Mouse (Mus musculus): ENCODE data around the gene Lrrc51. TPM values are rescaled to one million over a fixed set of nuclear protein-coding genes. Genes with fewer than 3 reads are reported as not detected.

Gene Lrrc51
- polyA plus RNA-seq, 1 experiment from 2014 or later, result 7.0 TPM

DNA sequence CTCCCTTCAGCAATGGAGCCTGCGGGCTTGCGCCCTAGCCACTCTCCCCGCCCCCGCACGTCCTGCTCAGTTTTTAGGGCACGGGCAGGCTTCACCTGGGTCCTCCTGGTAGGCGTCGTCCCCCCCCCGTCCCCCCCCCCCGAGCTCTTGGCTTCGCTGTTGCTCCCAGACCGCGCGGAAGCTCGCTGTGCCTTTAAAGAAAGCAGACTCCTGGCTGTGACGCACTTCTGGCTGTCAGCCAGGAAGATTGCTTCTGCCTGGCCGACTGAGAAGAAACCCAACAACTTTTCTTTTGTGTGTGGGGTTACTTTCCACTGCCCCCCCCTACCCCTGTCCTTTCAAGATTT is 36.7 kb upstream of the Lrrc51 start:
- peak; percentile 78 for ATAC-seq (ENCODE audit: low FRiP score, low TSS enrichment)

DNA sequence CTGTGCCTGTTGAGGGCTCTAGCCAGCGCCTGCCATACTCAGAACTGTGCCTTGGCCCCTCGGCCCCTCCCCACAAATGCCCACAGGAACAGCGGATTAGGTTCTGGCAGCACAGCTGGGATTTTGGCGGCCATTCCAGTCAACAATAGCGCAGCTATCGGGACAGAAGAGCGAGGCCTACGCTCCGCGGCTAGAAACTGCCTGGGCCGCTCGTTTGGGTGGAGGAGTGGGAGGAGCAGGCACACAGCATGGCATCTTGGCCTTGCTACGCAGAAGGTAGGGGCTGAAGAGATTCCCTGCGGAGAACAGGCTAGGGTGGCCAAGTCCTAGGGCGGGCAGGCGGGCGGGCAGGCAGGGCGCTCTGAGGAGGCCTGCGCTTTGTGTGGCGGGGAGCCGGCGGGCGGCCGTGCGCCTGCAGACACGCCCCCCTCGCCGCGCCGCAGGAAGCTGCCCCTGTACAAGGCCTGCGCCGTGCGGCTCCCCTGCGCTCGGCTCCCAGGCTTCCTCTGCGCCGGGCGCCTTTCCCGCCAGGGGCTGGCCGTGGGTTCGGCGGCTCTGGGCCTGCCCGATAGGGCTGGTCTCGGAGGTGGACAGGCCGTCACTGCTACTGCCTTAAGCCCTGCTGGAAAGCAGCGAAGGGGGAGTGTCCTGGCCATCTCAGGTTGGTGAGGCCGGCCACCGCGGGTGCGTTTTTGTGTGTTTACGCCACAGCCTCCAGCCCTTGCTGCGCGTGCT is 36.2 kb upstream of the Lrrc51 start:
- H3K27ac ChIP-seq (replicated peaks), result peak overlapping the region; percentile 100
- no peaks in the 10 kb centered on the region for H3K27me3 ChIP-seq (ENCODE audit: control insufficient read depth, insufficient read depth, low read length)
- no peaks in the 10 kb centered on the region for H3K36me3 ChIP-seq (ENCODE audit: control insufficient read depth, insufficient read depth, low read length)
- no peak for TF ChIP-seq EP300 (optimal IDR thresholded peaks at IDR 0.05)
- no peaks in the 10 kb centered on the region for H3K9me3 ChIP-seq (ENCODE audit: control insufficient read depth, low read length)
- DNase-seq (ENCODE audit: low spot score) (peak; percentile 89), ATAC-seq (ENCODE audit: low FRiP score, low TSS enrichment) (peak; percentile 86)
- peak overlapping the region; percentile 82 for H3K4me2 ChIP-seq (replicated peaks; ENCODE audit: low read depth)
- WGBS, result under 1% methylated on average over 47 of the region's 53 CpGs
- H3K4me3 ChIP-seq (ENCODE audit: low read depth, low read length), result peak overlapping the region; percentile 72
- peak overlapping the region; percentile 84 for H3K9ac ChIP-seq (ENCODE audit: low read length)
- H3K4me1 ChIP-seq (replicated peaks; ENCODE audit: control insufficient read depth, insufficient read depth), result peaks cover 3% of the 10 kb centered on the region; the same call in 1 of the 2 replicates

More for the DNA sequence above, 36.7 kb upstream of the Lrrc51 start:
- no peaks in the 10 kb centered on the region for H3K27me3 ChIP-seq (ENCODE audit: control insufficient read depth, insufficient read depth, low read length)
- peak overlapping the region; percentile 84 for H3K9ac ChIP-seq (ENCODE audit: low read length)
- under 1% methylated on average over 15 of the region's 17 CpGs for WGBS
- H3K27ac ChIP-seq (replicated peaks), result peak overlapping the region; percentile 100
- H3K4me2 ChIP-seq (replicated peaks; ENCODE audit: low read depth), result peak overlapping the region; percentile 82
- DNase-seq (ENCODE audit: low spot score), result peak; percentile 95
- H3K36me3 ChIP-seq (ENCODE audit: control insufficient read depth, insufficient read depth, low read length), result no peaks in the 10 kb centered on the region
- H3K9me3 ChIP-seq (ENCODE audit: control insufficient read depth, low read length), result no peaks in the 10 kb centered on the region
- no peak for TF ChIP-seq CTCF (IDR thresholded peaks at IDR 0.05; ENCODE audit: low read depth)
- TF ChIP-seq EP300 (optimal IDR thresholded peaks at IDR 0.05), result no peak
- H3K4me1 ChIP-seq (replicated peaks; ENCODE audit: control insufficient read depth, insufficient read depth), result peaks cover 3% of the 10 kb centered on the region; the same call in 1 of the 2 replicates
- peak overlapping the region; percentile 72 for H3K4me3 ChIP-seq (ENCODE audit: low read depth, low read length)

DNA sequence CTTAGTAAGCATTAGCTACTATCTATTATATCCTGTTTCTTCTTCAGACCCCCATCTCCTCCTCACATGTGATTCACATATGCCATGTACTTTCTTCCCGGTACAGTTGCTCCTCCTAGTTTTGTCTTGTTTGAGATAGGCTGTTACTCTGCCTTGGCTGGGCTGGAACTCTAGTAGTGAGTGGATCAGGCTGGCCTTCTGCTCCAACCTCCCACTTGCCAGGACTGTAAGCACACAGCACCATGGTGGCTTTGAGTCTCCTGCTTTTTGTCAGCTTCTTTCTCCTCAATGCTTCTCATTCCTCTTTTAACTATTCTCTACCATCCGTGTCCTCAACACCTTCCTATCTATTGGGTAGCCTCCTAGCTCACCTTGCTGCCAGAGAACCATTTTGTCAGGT is 35.1 kb upstream of the Lrrc51 start:
- no peak overlapping the region for H3K9ac ChIP-seq (ENCODE audit: low read length)
- ATAC-seq (ENCODE audit: low FRiP score, low TSS enrichment), result no peak
- 43% methylated on average over 2 of the region's 2 CpGs for WGBS
- H3K9me3 ChIP-seq (ENCODE audit: control insufficient read depth, low read length), result no peaks in the 10 kb centered on the region
- no peak overlapping the region; the same call in 1 of the 2 replicates for H3K4me2 ChIP-seq (replicated peaks; ENCODE audit: low read depth)
- 0 out of 2 replicates have a peak overlapping the region, but pooled peaks have one; percentile 24 for H3K27ac ChIP-seq (replicated peaks)
- H3K27me3 ChIP-seq (ENCODE audit: control insufficient read depth, insufficient read depth, low read length), result no peaks in the 10 kb centered on the region
- H3K36me3 ChIP-seq (ENCODE audit: control insufficient read depth, insufficient read depth, low read length), result no peaks in the 10 kb centered on the region
- H3K4me1 ChIP-seq (replicated peaks; ENCODE audit: control insufficient read depth, insufficient read depth), result no peaks in the 10 kb centered on the region; the same call in 1 of the 2 replicates
- no peak overlapping the region for H3K4me3 ChIP-seq (ENCODE audit: low read depth, low read length)
- DNase-seq (ENCODE audit: low spot score), result no peak
- TF ChIP-seq EP300 (optimal IDR thresholded peaks at IDR 0.05) (no peak), CTCF (IDR thresholded peaks at IDR 0.05; ENCODE audit: low read depth) (no peak)

DNA sequence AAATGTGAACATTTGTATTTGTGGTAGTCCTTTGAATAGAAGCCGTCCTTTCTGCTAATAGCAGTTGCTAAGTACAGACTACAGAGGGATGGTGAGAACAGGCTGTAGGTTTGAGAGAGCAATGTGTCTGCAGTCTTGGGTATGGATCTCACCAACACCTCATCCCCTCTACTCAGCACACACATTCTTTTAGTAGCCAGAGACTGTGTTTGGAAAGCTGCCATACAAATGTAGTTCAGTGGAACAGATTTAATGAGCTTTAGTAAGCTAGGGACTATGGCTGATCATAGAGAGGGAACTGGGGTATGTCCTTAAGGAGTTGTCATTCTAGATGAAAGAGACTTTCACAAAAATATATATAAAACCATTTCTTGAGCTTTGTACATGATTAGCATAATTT is 33.6 kb upstream of the Lrrc51 start:
- no peak for TF ChIP-seq CTCF (IDR thresholded peaks at IDR 0.05; ENCODE audit: low read depth)
- no peak for TF ChIP-seq EP300 (optimal IDR thresholded peaks at IDR 0.05)
- Histone ChIP-seq H3K27ac (replicated peaks) (no peak overlapping the region), H3K9ac (ENCODE audit: low read length) (no peak overlapping the region), H3K4me2 (replicated peaks; ENCODE audit: low read depth) (no peak overlapping the region), H3K9me3 (ENCODE audit: control insufficient read depth, low read length) (no peaks in the 10 kb centered on the region), H3K27me3 (ENCODE audit: control insufficient read depth, insufficient read depth, low read length) (no peaks in the 10 kb centered on the region), H3K36me3 (ENCODE audit: control insufficient read depth, insufficient read depth, low read length) (no peaks in the 10 kb centered on the region), H3K4me1 (replicated peaks; ENCODE audit: control insufficient read depth, insufficient read depth) (no peaks in the 10 kb centered on the region), H3K4me3 (ENCODE audit: low read depth, low read length) (no peak overlapping the region)
- ATAC-seq (ENCODE audit: low FRiP score, low TSS enrichment) (no peak), DNase-seq (ENCODE audit: low spot score) (no peak)
- WGBS, result 76% methylated on average over 1 of the region's 1 CpGs

DNA sequence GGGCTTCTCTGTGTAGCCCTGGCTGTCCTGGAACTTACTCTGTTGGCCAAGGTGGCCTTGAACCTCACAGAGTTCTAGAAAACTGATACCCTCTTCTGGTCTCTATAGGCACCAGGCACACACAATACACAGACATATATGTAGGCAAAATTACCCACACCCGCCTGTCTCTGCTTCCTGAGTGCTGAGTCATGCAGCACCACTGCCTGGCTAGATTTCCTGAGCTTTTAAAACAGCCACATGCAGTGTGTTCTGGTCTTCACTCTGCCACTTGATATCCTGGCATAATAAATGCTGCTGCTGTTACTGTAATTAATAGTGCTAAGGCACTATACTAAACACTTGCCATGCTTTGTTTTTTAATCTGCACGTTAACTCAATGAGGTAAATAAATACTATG is 31.9 kb upstream of the Lrrc51 start:
- Histone ChIP-seq H3K27me3 (ENCODE audit: control insufficient read depth, insufficient read depth, low read length) (no peaks in the 10 kb centered on the region), H3K36me3 (ENCODE audit: control insufficient read depth, insufficient read depth, low read length) (no peaks in the 10 kb centered on the region), H3K27ac (replicated peaks) (no peak overlapping the region), H3K9me3 (ENCODE audit: control insufficient read depth, low read length) (no peaks in the 10 kb centered on the region), H3K9ac (ENCODE audit: low read length) (no peak overlapping the region), H3K4me3 (ENCODE audit: low read depth, low read length) (no peak overlapping the region), H3K4me1 (replicated peaks; ENCODE audit: control insufficient read depth, insufficient read depth) (no peaks in the 10 kb centered on the region), H3K4me2 (replicated peaks; ENCODE audit: low read depth) (no peak overlapping the region)
- no peak for DNase-seq (ENCODE audit: low spot score)
- 40% methylated on average over 2 of the region's 2 CpGs for WGBS
- TF ChIP-seq CTCF (IDR thresholded peaks at IDR 0.05; ENCODE audit: low read depth), result no peak
- no peak for TF ChIP-seq EP300 (optimal IDR thresholded peaks at IDR 0.05)
- no peak for ATAC-seq (ENCODE audit: low FRiP score, low TSS enrichment)

DNA sequence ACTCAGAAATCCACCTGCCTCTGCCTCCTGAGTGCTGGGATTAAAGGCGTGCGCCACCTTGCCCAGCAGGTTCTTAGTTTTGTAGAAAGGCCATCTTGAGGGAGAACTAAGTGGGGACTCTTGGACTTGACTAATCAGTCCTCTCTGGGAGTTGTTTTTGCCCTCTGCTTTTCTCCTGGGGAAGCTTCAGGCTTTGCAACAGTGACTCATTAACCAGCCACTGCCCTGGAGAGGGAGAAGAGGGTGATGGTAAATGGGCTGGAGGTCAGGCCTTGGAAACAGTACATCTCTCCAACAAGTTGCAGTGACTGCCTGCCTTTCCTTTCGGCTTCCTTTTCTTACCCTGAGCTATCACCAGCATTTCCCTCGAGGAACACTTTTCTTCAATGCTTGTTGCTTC is 30.9 kb upstream of the Lrrc51 start:
- H3K9ac ChIP-seq (ENCODE audit: low read length), result no peak overlapping the region
- ATAC-seq (ENCODE audit: low FRiP score, low TSS enrichment) (peak; percentile 89), DNase-seq (ENCODE audit: low spot score) (peak; percentile 33)
- H3K4me2 ChIP-seq (replicated peaks; ENCODE audit: low read depth), result no peak overlapping the region
- no peak overlapping the region for H3K4me3 ChIP-seq (ENCODE audit: low read depth, low read length)
- WGBS, result 86% methylated on average over 4 of the region's 4 CpGs
- no peaks in the 10 kb centered on the region for H3K4me1 ChIP-seq (replicated peaks; ENCODE audit: control insufficient read depth, insufficient read depth)
- H3K27me3 ChIP-seq (ENCODE audit: control insufficient read depth, insufficient read depth, low read length), result no peaks in the 10 kb centered on the region
- H3K9me3 ChIP-seq (ENCODE audit: control insufficient read depth, low read length), result no peaks in the 10 kb centered on the region
- TF ChIP-seq CTCF (IDR thresholded peaks at IDR 0.05; ENCODE audit: low read depth) (no peak), EP300 (optimal IDR thresholded peaks at IDR 0.05) (no peak)
- no peak overlapping the region for H3K27ac ChIP-seq (replicated peaks)
- no peaks in the 10 kb centered on the region for H3K36me3 ChIP-seq (ENCODE audit: control insufficient read depth, insufficient read depth, low read length)
